Mouse (Mus musculus) heart, embryonic 14.5 days (tissue): ENCODE results near the gene Foxn3. TPM values are rescaled to one million over a fixed set of nuclear protein-coding genes. Genes with fewer than 3 reads are reported as not detected.

Experiments used
- ATAC-seq: fragments of 200-750 bp; cut with Nextera tagmentation; 2 replicates; pipeline ENCODE4 v1.8.0; 2017; ENCODE audit warnings: low read depth, moderate TSS enrichment; ENCODE audit not compliant: insufficient number of reproducible peaks, insufficient read depth, low FRiP score
- H3K27ac ChIP-seq, 2 experiments: fragments of 200-500 bp in 1 of 2; fragments of 300-500 bp in 1 of 2; sonication (generic) in 1 of 2; replicated peaks in 1 of 2; 2 replicates each; pipeline ENCODE4 v1.5.1; 2012 to 2014; ENCODE audit warnings: low read depth in 2 of 2, low read length in 2 of 2, control low read depth in 1 of 2, mild to moderate bottlenecking in 1 of 2, mixed read lengths in 1 of 2; ENCODE audit not compliant: control insufficient read depth in 1 of 2, insufficient read depth in 1 of 2
- H3K27me3 ChIP-seq: fragments of 300-500 bp; sonication (generic); 2 replicates; pipeline ENCODE4 v1.6.1; 2014; ENCODE audit warnings: mild to moderate bottlenecking, low read length, control low read depth; ENCODE audit not compliant: control insufficient read depth, insufficient read depth
- H3K36me3 ChIP-seq: fragments of 300-500 bp; sonication (generic); 2 replicates; pipeline ENCODE4 v1.6.1; 2014; ENCODE audit warnings: mild to moderate bottlenecking, control low read depth, low read length, mixed read lengths; ENCODE audit not compliant: control insufficient read depth, insufficient read depth
- H3K4me1 ChIP-seq, 2 experiments: fragments of 200-500 bp in 1 of 2; fragments of 300-500 bp in 1 of 2; sonication (generic) in 1 of 2; 2 replicates each; pipeline ENCODE4 v1.6.1; 2012 to 2014; ENCODE audit warnings: low read length in 2 of 2, control low read depth in 1 of 2, mixed read lengths in 1 of 2; ENCODE audit not compliant: control insufficient read depth in 2 of 2, insufficient read depth in 2 of 2
- H3K4me2 ChIP-seq: fragments of 300-500 bp; sonication (generic); 2 replicates; pipeline ENCODE4 v1.6.1; 2014; ENCODE audit warnings: mild to moderate bottlenecking, low read length
- H3K4me3 ChIP-seq, 2 experiments: fragments of 200-500 bp in 1 of 2; fragments of 300-500 bp in 1 of 2; sonication (generic) in 1 of 2; 2 replicates each; pipeline ENCODE4 v1.5.1; 2012 to 2014; ENCODE audit warnings: low read length in 2 of 2, mild to moderate bottlenecking in 2 of 2, control low read depth in 1 of 2, low read depth in 1 of 2, moderate library complexity in 1 of 2; ENCODE audit not compliant: control insufficient read depth in 1 of 2, insufficient read depth in 1 of 2
- H3K9ac ChIP-seq: fragments of 300-500 bp; sonication (generic); 2 replicates; pipeline ENCODE4 v1.6.1; 2014; ENCODE audit warnings: mild to moderate bottlenecking, low read length
- H3K9me3 ChIP-seq: fragments of 300-500 bp; sonication (generic); 2 replicates; pipeline ENCODE4 v1.6.1; 2016; ENCODE audit warnings: low read length, control low read depth; ENCODE audit not compliant: control insufficient read depth
- whole genome bisulfite sequencing: fragments of 180-500 bp; shearing (Covaris S2); extraction: QIAGEN DNeasy Blood & Tissue Kit; methylation state at CpG from one replicate; pipeline ENCODE4 v1.1.7; 2014; 5-methylcytosine and 5-hydroxymethylcytosine counted together
- polyA plus RNA-seq: library from polyadenylated mRNA; unstranded; fragments of >200 nt; fragmentation: Nextera tagmentation; extraction: Ambion mirVana; gene quantifications from 2 replicates; pipeline ENCODE4 v1.2.1, GENCODE M21; 2014

Gene Foxn3
- polyA plus RNA-seq, 1 experiment from 2014 or later = 81.0 TPM

GRCm38 (mm10) chr12:99502225-99502624, 61.2 kb downstream of the Foxn3 start:
- no peak for ATAC-seq
- Histone ChIP-seq H3K36me3 (no peaks in the 10 kb centered on the region), H3K27me3 (no peaks in the 10 kb centered on the region), H3K4me2 (no peak overlapping the region), H3K9me3 (no peaks in the 10 kb centered on the region), H3K4me3 (no peak overlapping the region), H3K4me1 (peaks cover 0 to 2% of the 10 kb centered on the region in 2 experiments; a peak in 1 of 4 replicates), H3K27ac (no peak overlapping the region), H3K9ac (no peak overlapping the region)
- 91% methylated on average over 4 of the region's 4 CpGs for WGBS

GRCm38 (mm10) chr12:99498978-99499694, 64.2 kb downstream of the Foxn3 start:
- Histone ChIP-seq H3K9me3 (0 out of 2 replicates have a peak, but pooled peaks cover 2% of the 10 kb centered on the region), H3K27ac (no peak overlapping the region), H3K27me3 (no peaks in the 10 kb centered on the region), H3K4me2 (no peak overlapping the region), H3K36me3 (no peaks in the 10 kb centered on the region), H3K9ac (no peak overlapping the region), H3K4me3 (no peak overlapping the region), H3K4me1 (peaks cover 0 to 2% of the 10 kb centered on the region in 2 experiments; a peak in 1 of 4 replicates)
- 66% methylated on average over 9 of the region's 9 CpGs for WGBS
- ATAC-seq = no peak

GRCm38 (mm10) chr12:99498189-99498977, 65.0 kb downstream of the Foxn3 start:
- Histone ChIP-seq H3K36me3 (no peaks in the 10 kb centered on the region), H3K4me1 (peaks cover 0 to 2% of the 10 kb centered on the region in 2 experiments; a peak in 1 of 4 replicates), H3K4me3 (no peak overlapping the region), H3K9me3 (0 out of 2 replicates have a peak, but pooled peaks cover 6% of the 10 kb centered on the region), H3K4me2 (no peak overlapping the region), H3K9ac (no peak overlapping the region), H3K27ac (no peak overlapping the region), H3K27me3 (no peaks in the 10 kb centered on the region)
- no peak for ATAC-seq
- WGBS = 64% methylated on average over 18 of the region's 18 CpGs

GRCm38 (mm10) chr12:99496945-99497344, 66.4 kb downstream of the Foxn3 start:
- Histone ChIP-seq H3K36me3 (no peaks in the 10 kb centered on the region), H3K4me2 (no peak overlapping the region), H3K27ac (no peak overlapping the region), H3K4me1 (peaks cover 0 to 2% of the 10 kb centered on the region in 2 experiments; a peak in 1 of 4 replicates), H3K9ac (no peak overlapping the region), H3K4me3 (no peak overlapping the region), H3K27me3 (no peaks in the 10 kb centered on the region), H3K9me3 (0 out of 2 replicates have a peak, but pooled peaks cover 6% of the 10 kb centered on the region)
- WGBS = 75% methylated on average over 3 of the region's 3 CpGs
- no peak for ATAC-seq

- H3K4me1 ChIP-seq = no peaks in the 10 kb centered on the region
- no peak for ATAC-seq
- no peak overlapping the region for H3K4me2 ChIP-seq
- 0 out of 2 replicates have a peak, but pooled peaks cover 6% of the 10 kb centered on the region for H3K9me3 ChIP-seq
- no peak overlapping the region for H3K4me3 ChIP-seq
- no peak overlapping the region for H3K9ac ChIP-seq
- WGBS = 93% methylated on average over 6 of the region's 6 CpGs
- H3K27me3 ChIP-seq = no peaks in the 10 kb centered on the region
- H3K36me3 ChIP-seq = no peaks in the 10 kb centered on the region
- H3K27ac ChIP-seq = no peak overlapping the region
Measured at GRCm38 (mm10) chr12:99490216-99490615, 73.2 kb downstream of the Foxn3 start.

- ATAC-seq = no peak
- no peaks in the 10 kb centered on the region for H3K36me3 ChIP-seq
- no peaks in the 10 kb centered on the region for H3K4me1 ChIP-seq
- no peak overlapping the region for H3K4me2 ChIP-seq
- H3K9ac ChIP-seq = no peak overlapping the region
- H3K4me3 ChIP-seq = no peak overlapping the region
- no peak overlapping the region for H3K27ac ChIP-seq
- H3K9me3 ChIP-seq = 0 out of 2 replicates have a peak, but pooled peaks cover 3% of the 10 kb centered on the region
- no peaks in the 10 kb centered on the region for H3K27me3 ChIP-seq
- 83% methylated on average over 4 of the region's 4 CpGs for WGBS
Measured at GRCm38 (mm10) chr12:99489001-99489592, 74.3 kb downstream of the Foxn3 start.

GRCm38 (mm10) chr12:99480372-99480771, 83.0 kb downstream of the Foxn3 start:
- no peak overlapping the region for H3K9ac ChIP-seq
- no peaks in the 10 kb centered on the region for H3K9me3 ChIP-seq
- no peaks in the 10 kb centered on the region for H3K27me3 ChIP-seq
- ATAC-seq = no peak
- H3K27ac ChIP-seq = no peak overlapping the region
- H3K4me2 ChIP-seq = no peak overlapping the region
- no peak overlapping the region for H3K4me3 ChIP-seq
- no peaks in the 10 kb centered on the region for H3K36me3 ChIP-seq
- 93% methylated on average over 3 of the region's 3 CpGs for WGBS
- H3K4me1 ChIP-seq = no peaks in the 10 kb centered on the region
